Mouse (Mus musculus) forebrain, postnatal 0 days (tissue): Measurements from ENCODE around the gene Cd4. TPM values are rescaled to one million over a fixed set of nuclear protein-coding genes. Genes with fewer than 3 reads are reported as not detected.

Source experiments
- ATAC-seq: fragments of 200-750 bp; cut with Nextera tagmentation; 2 replicates; pipeline ENCODE4 v1.8.0; 2017; ENCODE audit warnings: mild to moderate bottlenecking, moderate library complexity
- DNase-seq: peaks from one replicate; pipeline ENCODE4 v3.0.0-alpha.2; 2015
- H3K27ac ChIP-seq: fragments of 300-500 bp; sonication (generic); 2 replicates; pipeline ENCODE4 v1.5.1; 2014; ENCODE audit warnings: low read depth, mild to moderate bottlenecking, antibody characterized with exemption, low read length, moderate library complexity, mixed read lengths
- H3K27me3 ChIP-seq: fragments of 300-500 bp; sonication (generic); 2 replicates; pipeline ENCODE4 v1.6.1; 2014; ENCODE audit warnings: mild to moderate bottlenecking, low read length, mixed read lengths; ENCODE audit not compliant: insufficient read depth
- H3K36me3 ChIP-seq: fragments of 300-500 bp; sonication (generic); 2 replicates; pipeline ENCODE4 v1.6.1; 2014; ENCODE audit warnings: mild to moderate bottlenecking, moderate library complexity; ENCODE audit not compliant: insufficient read depth
- H3K4me1 ChIP-seq: fragments of 300-500 bp; sonication (generic); 2 replicates; pipeline ENCODE4 v1.6.1; 2014; ENCODE audit warnings: antibody characterized with exemption; ENCODE audit not compliant: insufficient read depth
- H3K4me2 ChIP-seq: fragments of 300-500 bp; sonication (generic); 2 replicates; pipeline ENCODE4 v1.6.1; 2014; ENCODE audit warnings: low read depth, mild to moderate bottlenecking, moderate library complexity
- H3K4me3 ChIP-seq: fragments of 300-500 bp; sonication (generic); 2 replicates; pipeline ENCODE4 v1.5.1; 2014; ENCODE audit warnings: low read depth, low read length, mixed read lengths
- H3K9ac ChIP-seq: fragments of 300-500 bp; sonication (generic); 2 replicates; pipeline ENCODE4 v1.6.1; 2014; ENCODE audit warnings: mild to moderate bottlenecking
- H3K9me3 ChIP-seq: fragments of 300-500 bp; sonication (generic); 2 replicates; pipeline ENCODE4 v1.6.1; 2016; ENCODE audit warnings: low read length
- CTCF ChIP-seq: sonication (generic); IDR thresholded peaks from 2 replicates; pipeline ENCODE4 v1.5.1; 2016; ENCODE audit warnings: antibody characterized with exemption, control low read depth, low read depth
- WGBS: fragments of 180-500 bp; shearing (Covaris S2); extraction: QIAGEN DNeasy Blood & Tissue Kit; methylation state at CpG from one replicate; pipeline ENCODE4 v1.1.7; 2014; 5-methylcytosine and 5-hydroxymethylcytosine counted together
- polyA plus RNA-seq: library from polyadenylated mRNA; unstranded; fragments of >200 nt; fragmentation: Nextera tagmentation; extraction: Ambion mirVana; gene quantifications from 2 replicates; pipeline ENCODE4 v1.2.1, GENCODE M21; 2015
- total RNA-seq: library from RNA; depleted of rRNA; stranded (reverse); fragments of >200 nt; gene quantifications from 2 replicates; pipeline ENCODE4 v1.2.3, GENCODE M21; 2014

Gene Cd4
- total and polyA plus RNA-seq, 2 experiments from 2014 or later: 0.25 to 0.57 TPM

DNA sequence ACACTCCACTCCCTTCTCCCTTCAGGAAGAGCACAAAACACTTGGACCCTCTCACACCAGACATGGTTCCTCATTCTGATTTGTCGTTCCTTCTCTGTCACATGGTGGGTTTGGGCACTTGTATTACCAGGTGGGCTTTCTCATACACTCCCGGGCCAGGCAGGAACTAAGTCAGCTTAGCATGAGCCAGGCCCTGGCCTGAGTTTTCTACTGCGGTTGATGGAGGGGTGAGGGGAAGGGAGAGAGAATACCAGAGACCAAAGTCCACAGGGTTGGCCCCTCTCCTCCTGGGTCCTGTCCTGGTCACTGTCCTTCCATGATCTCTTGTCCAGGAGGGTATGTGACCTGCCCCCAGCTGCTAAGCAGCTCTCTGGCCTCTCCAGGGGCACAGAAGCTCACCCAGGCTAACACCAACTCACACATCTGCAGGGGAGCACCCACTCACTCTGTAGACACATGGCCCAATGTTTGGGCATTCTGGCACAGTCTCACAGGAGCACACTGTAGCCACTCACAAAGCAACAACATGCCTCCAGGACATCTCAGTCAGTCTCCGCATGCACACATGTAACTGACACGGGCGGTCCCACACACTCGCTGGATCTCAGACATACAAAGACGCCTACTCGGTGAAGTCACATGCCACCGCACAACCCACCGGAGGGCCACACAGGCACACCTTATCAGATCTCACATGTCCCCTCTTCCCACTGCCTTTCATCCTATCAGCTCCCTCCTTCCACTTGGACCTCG lies 28.1 kb upstream of the Cd4 start:
- no peaks in the 10 kb centered on the region for H3K9me3 ChIP-seq
- TF ChIP-seq CTCF: peak; percentile 0; the same call in 1 of the 2 replicates
- H3K27me3 ChIP-seq: no peaks in the 10 kb centered on the region
- peak overlapping the region; percentile 100 for H3K4me3 ChIP-seq
- H3K4me1 ChIP-seq: peaks cover 14% of the 10 kb centered on the region; the same call in 1 of the 2 replicates
- ATAC-seq: no peak
- DNase-seq: peak; percentile 67
- H3K4me2 ChIP-seq: peak overlapping the region; percentile 96
- H3K9ac ChIP-seq: peak overlapping the region; percentile 100
- under 1% methylated on average over 12 of the region's 12 CpGs for WGBS
- peaks cover 23% of the 10 kb centered on the region for H3K36me3 ChIP-seq
- peak overlapping the region; percentile 100 for H3K27ac ChIP-seq

- Histone ChIP-seq H3K27ac (peak overlapping the region; percentile 100), H3K9me3 (no peaks in the 10 kb centered on the region), H3K4me2 (peak overlapping the region; percentile 96), H3K4me3 (peak overlapping the region; percentile 100), H3K36me3 (peaks cover 23% of the 10 kb centered on the region), H3K4me1 (peaks cover 6% of the 10 kb centered on the region; the same call in 1 of the 2 replicates), H3K9ac (peak overlapping the region; percentile 100), H3K27me3 (no peaks in the 10 kb centered on the region)
- DNase-seq (no peak), ATAC-seq (no peak)
- TF ChIP-seq CTCF: no peak
- 3% methylated on average over 22 of the region's 22 CpGs for WGBS
Measured at GRCm38 (mm10) chr6:124915160-124915941, 27.3 kb upstream of the Cd4 start.

DNA sequence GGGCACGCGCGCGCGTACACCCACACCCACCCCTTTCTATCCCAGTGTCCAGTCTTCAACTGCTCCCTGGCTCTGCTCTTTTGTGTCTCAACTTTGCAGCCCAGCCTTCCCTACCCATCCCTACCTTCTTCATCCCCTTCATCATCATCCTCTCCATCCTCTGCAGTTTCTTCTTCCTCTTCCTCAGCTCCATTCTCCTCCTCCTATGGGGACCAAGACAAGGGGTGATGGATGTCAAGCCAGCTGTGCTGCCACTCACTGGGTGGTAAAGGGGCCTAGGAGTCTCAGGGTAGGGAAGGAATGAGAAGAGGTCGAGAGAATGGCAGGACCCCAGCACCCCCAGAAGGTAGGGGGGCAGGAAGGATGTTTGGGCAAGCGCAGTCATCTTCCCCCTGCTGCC lies 26.5 kb upstream of the Cd4 start:
- H3K4me1 ChIP-seq: no peaks in the 10 kb centered on the region
- no peaks in the 10 kb centered on the region for H3K9me3 ChIP-seq
- H3K36me3 ChIP-seq: peaks cover 23% of the 10 kb centered on the region
- peak overlapping the region; percentile 100 for H3K4me3 ChIP-seq
- ATAC-seq (no peak), DNase-seq (no peak)
- no peak for TF ChIP-seq CTCF
- 73% methylated on average over 7 of the region's 7 CpGs for WGBS
- 0 out of 2 replicates have a peak overlapping the region, but pooled peaks have one; percentile 2 for H3K27ac ChIP-seq
- H3K27me3 ChIP-seq: no peaks in the 10 kb centered on the region
- peak overlapping the region; percentile 96 for H3K4me2 ChIP-seq
- peak overlapping the region; percentile 100; the same call in 1 of the 2 replicates for H3K9ac ChIP-seq

GRCm38 (mm10) chr6:124913721-124914285 lies 25.8 kb upstream of the Cd4 start:
- no peak for TF ChIP-seq CTCF
- WGBS: 73% methylated on average over 14 of the region's 14 CpGs
- DNase-seq (no peak), ATAC-seq (no peak)
- Histone ChIP-seq H3K4me2 (no peak overlapping the region; the same call in 1 of the 2 replicates), H3K4me3 (no peak overlapping the region), H3K27ac (no peak overlapping the region), H3K27me3 (no peaks in the 10 kb centered on the region), H3K9me3 (no peaks in the 10 kb centered on the region), H3K9ac (no peak overlapping the region), H3K4me1 (no peaks in the 10 kb centered on the region), H3K36me3 (peaks cover 23% of the 10 kb centered on the region)

DNA sequence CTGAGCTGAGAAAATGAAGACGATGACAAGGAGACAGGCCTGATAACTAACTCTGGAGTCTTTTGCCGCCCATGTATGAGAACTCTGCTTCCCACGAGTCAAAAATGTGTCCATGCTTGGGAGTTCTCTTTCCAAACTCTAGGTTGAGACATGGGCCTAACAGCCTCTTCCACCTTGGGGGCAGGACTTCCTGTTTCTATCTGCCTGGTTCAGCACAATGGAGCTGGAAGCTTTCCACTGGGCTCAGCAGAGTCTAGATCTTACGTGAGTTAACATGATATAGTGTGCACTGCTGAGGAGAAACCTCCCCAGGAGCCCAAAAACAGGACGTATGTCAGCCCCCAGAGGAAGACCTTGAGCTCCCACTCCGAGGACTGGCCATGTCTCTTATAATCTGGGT lies 25.2 kb upstream of the Cd4 start:
- no peak for TF ChIP-seq CTCF
- DNase-seq (no peak), ATAC-seq (no peak)
- H3K4me2 ChIP-seq: no peak overlapping the region
- no peak overlapping the region for H3K27ac ChIP-seq
- H3K4me3 ChIP-seq: no peak overlapping the region
- H3K27me3 ChIP-seq: no peaks in the 10 kb centered on the region
- no peak overlapping the region for H3K9ac ChIP-seq
- H3K9me3 ChIP-seq: no peaks in the 10 kb centered on the region
- 58% methylated on average over 6 of the region's 6 CpGs for WGBS
- H3K4me1 ChIP-seq: no peaks in the 10 kb centered on the region
- peaks cover 23% of the 10 kb centered on the region for H3K36me3 ChIP-seq

DNA sequence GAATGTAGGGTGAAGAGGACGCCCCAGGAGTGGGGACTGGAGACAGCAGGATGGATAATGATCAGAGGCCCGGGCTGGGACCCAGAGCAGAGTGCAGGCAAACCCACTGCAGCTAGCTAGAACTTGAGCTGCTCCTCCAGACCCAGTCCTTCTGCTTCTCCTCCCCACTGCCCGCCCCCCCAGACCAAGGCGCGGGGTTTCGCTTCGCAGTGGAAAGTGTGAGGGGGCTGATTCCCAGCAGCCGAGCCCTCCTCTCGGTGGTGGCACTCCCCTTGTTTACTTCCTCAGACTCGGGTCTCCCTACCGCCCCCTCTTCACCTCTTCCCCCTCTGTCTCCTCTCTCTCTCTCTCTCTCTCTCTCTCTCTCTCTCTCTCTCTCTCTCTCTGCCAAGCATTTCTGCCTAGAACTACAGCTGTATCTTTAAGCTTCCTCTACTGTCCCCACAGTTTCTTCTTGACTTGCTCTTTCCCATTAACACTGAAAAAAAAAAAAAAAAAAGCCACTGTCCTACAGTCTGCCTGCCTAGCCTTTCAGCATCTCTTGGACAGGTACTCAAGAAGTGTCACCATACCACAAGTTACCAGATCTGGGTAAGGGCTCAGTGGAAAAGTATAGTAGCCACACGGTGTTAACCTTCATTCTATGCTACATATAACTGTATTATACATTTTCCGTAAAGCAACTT lies 23.7 kb upstream of the Cd4 start, which contains the start of gene Lag3:
Lag3 (minus strand) TSS at position 173 of the 686 bp plus-strand sequence.
- no peak within 1 kb of the TSS for H3K9ac ChIP-seq

More for the DNA sequence above, 23.7 kb upstream of the Cd4 start, which contains the start of gene Lag3:
- WGBS: 20% methylated on average over 12 of the region's 13 CpGs
- ATAC-seq (no peak), DNase-seq (no peak)
- Histone ChIP-seq H3K27ac (no peak within 1 kb of the TSS), H3K4me1 (no peaks in the 10 kb centered on the region), H3K4me2 (no peak within 1 kb of the TSS), H3K4me3 (no peak within 1 kb of the TSS), H3K27me3 (no peaks in the 10 kb centered on the region), H3K36me3 (peaks cover 23% of the 10 kb centered on the region), H3K9me3 (no peaks in the 10 kb centered on the region)
- TF ChIP-seq CTCF: no peak
